Mouse (Mus musculus) fat pad, adult 2 months (tissue): Measurements from ENCODE around the gene Mthfd2l.
A peak's percentile ranks its signal among the peaks of the same experiment; 100 is the strongest.

Source experiments
- DNase-seq: peaks from one replicate; pipeline ENCODE4 v3.0.0-alpha.2; 2011; ENCODE audit warnings: low read depth, low spot score; ENCODE audit errors: extremely low read depth

The Mthfd2l gene

GRCm38 (mm10) chr5:90945453-90945852 lies 14.5 kb downstream of the Mthfd2l start:
- DNase-seq: no peak

GRCm38 (mm10) chr5:90949499-90949898 lies 18.6 kb downstream of the Mthfd2l start:
- DNase-seq: no peak

DNA sequence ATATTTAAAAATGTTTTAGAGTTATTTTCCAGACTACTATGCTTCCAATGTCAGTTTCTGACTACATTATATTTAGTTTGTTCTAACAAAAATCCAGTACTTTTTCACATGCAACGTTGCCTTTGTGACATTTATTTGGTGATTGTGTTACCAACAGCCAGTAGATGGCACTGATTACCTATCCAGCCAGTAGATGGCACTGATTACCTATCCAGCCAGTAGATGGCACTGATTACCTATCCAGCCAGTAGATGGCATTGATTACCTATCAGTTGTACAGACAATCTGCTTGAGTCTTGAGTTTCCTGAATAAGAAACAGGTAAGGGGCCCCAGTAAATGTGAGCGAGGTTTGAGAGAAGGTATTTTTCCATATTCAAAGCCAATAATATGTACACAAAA lies 20.6 kb downstream of the Mthfd2l start:
- no peak for DNase-seq

DNA sequence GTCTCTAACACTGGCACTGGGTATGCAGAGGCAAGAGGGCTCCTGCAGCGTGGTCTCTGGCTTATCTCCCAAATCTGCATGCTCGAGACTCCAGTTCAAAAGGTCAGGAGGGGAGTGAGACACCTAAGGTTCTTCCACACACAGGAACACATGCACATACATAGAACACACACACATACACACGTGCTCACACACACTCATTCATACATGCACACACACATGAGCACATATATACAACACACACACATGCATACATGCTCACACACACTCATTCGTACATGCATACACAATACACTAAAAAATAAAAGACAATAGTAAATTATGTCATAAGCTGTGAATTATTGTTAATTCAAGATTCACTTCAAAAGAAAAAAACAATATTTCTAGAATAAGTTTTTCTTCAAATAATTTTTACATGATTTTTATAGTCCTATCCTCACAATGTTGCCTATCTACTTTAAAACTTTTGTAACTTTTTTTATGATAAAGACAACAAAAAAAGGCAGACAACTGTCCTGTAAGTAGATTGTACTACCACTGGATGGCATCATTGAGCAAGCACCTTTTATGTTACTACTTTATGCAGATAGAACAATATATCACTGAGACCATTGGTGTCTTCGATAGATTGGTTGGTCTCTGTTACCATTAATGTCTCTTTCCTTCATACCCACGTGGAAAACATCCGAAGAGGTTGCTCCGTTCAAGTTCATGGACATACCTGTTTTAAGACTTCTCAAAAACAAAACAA lies 22.0 kb downstream of the Mthfd2l start:
- DNase-seq: no peak

DNA sequence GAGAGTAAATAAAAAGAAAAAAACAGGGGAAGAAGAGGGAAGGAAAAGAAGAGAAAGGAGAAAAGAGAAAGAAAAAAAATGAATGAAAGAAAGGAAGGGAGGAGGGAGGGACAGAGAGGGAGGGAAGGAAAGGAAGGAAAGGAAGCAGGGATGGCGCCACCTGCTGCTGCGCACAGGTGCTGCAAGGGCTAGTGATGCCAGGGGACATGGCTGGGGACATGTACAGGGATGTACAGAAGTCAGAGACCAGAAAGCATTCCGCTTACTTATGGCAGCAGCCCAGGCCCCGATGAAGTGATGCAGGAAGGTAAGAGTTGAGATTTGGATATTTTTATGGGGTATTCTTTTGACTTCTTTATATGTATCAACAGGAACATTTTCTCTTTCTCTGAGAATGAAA lies 33.4 kb downstream of the Mthfd2l start:
- DNase-seq: no peak

GRCm38 (mm10) chr5:90964764-90965163 lies 33.8 kb downstream of the Mthfd2l start:
- DNase-seq: no peak

- no peak for DNase-seq
Measured at GRCm38 (mm10) chr5:90965386-90965785, 34.5 kb downstream of the Mthfd2l start.

- DNase-seq: no peak
Measured at GRCm38 (mm10) chr5:90977244-90977643, 46.3 kb downstream of the Mthfd2l start.

- DNase-seq: no peak
Measured at GRCm38 (mm10) chr5:90980297-90980696, 49.4 kb downstream of the Mthfd2l start.

GRCm38 (mm10) chr5:90987605-90988004 lies 56.7 kb downstream of the Mthfd2l start:
- DNase-seq: no peak

- no peak for DNase-seq
Measured at GRCm38 (mm10) chr5:90988149-90988548, 57.2 kb downstream of the Mthfd2l start.

GRCm38 (mm10) chr5:90988592-90988991 lies 57.7 kb downstream of the Mthfd2l start:
- no peak for DNase-seq

GRCm38 (mm10) chr5:90999942-91000341 lies 69.0 kb downstream of the Mthfd2l start:
- no peak for DNase-seq

- no peak for DNase-seq
Measured at GRCm38 (mm10) chr5:91015216-91015615, 84.3 kb downstream of the Mthfd2l start.

DNA sequence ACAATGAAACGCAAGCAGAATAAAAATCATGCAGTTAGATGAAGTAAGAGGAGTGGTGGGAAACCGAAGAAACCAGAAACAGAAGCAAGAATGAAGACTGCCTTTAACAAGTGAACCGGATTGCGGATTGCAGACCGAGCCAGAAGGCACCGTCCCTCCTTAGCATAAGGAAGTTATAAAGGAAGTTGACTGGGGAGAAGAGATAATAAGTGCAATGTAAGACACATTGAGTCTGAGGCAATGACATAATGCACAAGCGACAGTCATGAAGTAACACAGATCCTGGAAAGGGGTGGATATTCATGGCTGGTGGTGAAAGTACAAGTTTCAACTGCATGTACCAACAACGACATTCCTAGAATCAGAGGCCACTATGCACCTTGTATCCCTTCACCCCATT lies 92.2 kb downstream of the Mthfd2l start:
- no peak for DNase-seq

DNA sequence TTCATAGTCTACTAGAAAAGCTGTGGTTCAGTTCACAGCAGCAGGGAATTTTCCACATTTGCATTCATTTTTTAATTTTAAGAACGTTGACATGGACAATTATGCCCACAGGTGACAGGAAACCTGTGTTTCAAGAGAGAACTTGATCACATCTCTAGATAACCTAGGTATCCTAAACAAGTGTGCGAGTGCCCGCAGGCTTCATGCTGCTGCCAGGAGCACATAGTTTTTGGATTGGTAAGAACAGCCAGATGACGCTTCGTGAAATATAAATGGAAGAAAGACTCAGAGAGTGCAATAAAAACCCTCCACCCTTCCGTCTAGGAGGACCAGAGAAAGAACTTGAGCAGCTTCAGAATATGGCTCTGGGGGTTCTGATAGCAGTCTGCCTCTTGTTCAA lies 96.2 kb downstream of the Mthfd2l start, which contains the start of gene Epgn:
Epgn (plus strand) TSS at position 301 of the 400 bp plus-strand sequence.
- no peak for DNase-seq

DNA sequence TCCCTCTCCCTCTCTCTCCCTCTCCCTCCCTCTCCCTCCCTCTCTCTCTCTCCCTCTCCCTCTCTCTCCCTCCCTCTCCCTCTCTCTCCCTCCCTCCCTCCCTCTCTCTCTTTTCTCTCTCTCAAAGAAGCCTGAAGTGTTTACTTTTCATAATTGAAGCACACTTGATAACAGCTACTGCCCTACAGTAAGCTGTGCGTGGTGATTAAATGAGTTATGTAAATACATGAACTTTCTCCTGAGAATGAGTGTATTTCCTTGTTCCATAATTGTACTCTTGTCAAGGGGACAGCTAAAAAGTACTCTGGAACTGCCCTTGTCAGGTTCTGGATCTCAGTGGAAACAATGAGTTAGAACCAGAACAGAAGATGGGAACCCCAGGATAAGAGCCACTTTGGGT lies 96.9 kb downstream of the Mthfd2l start:
- DNase-seq: no peak

GRCm38 (mm10) chr5:91030629-91031028 lies 99.7 kb downstream of the Mthfd2l start:
- no peak for DNase-seq

GRCm38 (mm10) chr5:91035341-91035740 lies 104.4 kb downstream of the Mthfd2l start:
- DNase-seq: no peak

- DNase-seq: peak; percentile 70
Measured at GRCm38 (mm10) chr5:91036628-91037027, 105.7 kb downstream of the Mthfd2l start.

GRCm38 (mm10) chr5:91037756-91038155 lies 106.8 kb downstream of the Mthfd2l start:
- no peak for DNase-seq

DNA sequence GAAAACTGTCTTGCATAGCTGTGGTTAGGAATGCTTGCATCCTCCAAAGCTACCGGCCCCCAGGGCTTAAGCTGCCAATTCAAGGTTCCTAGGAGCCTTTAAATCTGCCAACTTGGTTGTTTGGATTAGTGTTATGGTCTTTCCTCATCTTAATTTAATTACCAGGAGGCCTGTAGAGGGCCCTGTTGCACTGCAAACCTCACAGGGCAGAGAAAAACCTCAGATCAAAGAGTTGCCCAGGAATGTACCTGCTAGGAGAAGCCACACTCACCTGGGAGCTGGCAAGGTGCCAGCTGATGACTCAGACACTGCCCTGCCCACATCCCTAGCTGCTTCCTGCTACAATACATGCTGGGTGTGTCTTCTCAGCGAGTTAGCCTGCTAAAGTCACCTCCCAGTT lies 107.6 kb downstream of the Mthfd2l start:
- DNase-seq: peak; percentile 69

- DNase-seq: no peak
Measured at GRCm38 (mm10) chr5:91038963-91039362, 108.0 kb downstream of the Mthfd2l start.
